Mouse (Mus musculus) limb, embryonic 14.5 days (tissue): Measurements from ENCODE around the gene Irf2bp2. TPM values are rescaled to one million over a fixed set of nuclear protein-coding genes. Genes with fewer than 3 reads are reported as not detected.

Source experiments
- ATAC-seq: fragments of 200-750 bp; cut with Nextera tagmentation; 2 replicates; pipeline ENCODE4 v1.8.0; 2017; ENCODE audit warnings: low read depth, moderate number of reproducible peaks, moderate TSS enrichment; ENCODE audit not compliant: low FRiP score
- DNase-seq: peaks from one replicate; pipeline ENCODE4 v3.0.0-alpha.2; 2015; ENCODE audit warnings: low spot score
- H3K27ac ChIP-seq: fragments of 300-500 bp; sonication (generic); replicated peaks from 2 replicates; pipeline ENCODE4 v1.5.1; 2014; ENCODE audit warnings: low read depth, mild to moderate bottlenecking, low read length, moderate library complexity, mixed read lengths
- H3K27me3 ChIP-seq: fragments of 300-500 bp; sonication (generic); 2 replicates; pipeline ENCODE4 v1.6.1; 2014; ENCODE audit warnings: low read length, mixed read lengths; ENCODE audit not compliant: control insufficient read depth, insufficient read depth
- H3K36me3 ChIP-seq: fragments of 300-500 bp; sonication (generic); 2 replicates; pipeline ENCODE4 v1.6.1; 2014; ENCODE audit warnings: mild to moderate bottlenecking, low read length, moderate library complexity, mixed read lengths; ENCODE audit not compliant: control insufficient read depth, insufficient read depth
- H3K4me1 ChIP-seq: fragments of 300-500 bp; sonication (generic); 2 replicates; pipeline ENCODE4 v1.6.1; 2014; ENCODE audit warnings: antibody characterized with exemption, low read length, mixed read lengths; ENCODE audit not compliant: control insufficient read depth, insufficient read depth
- H3K4me2 ChIP-seq: fragments of 300-500 bp; sonication (generic); replicated peaks from 2 replicates; pipeline ENCODE4 v1.6.1; 2014; ENCODE audit warnings: low read depth, mild to moderate bottlenecking, low read length, moderate library complexity; ENCODE audit not compliant: severe bottlenecking
- H3K4me3 ChIP-seq: fragments of 300-500 bp; sonication (generic); replicated peaks from 2 replicates; pipeline ENCODE4 v1.5.1; 2014; ENCODE audit warnings: low read length
- H3K9ac ChIP-seq: fragments of 300-500 bp; sonication (generic); 2 replicates; pipeline ENCODE4 v1.6.1; 2014; ENCODE audit warnings: mild to moderate bottlenecking, low read depth, low read length, moderate library complexity; ENCODE audit not compliant: severe bottlenecking
- H3K9me3 ChIP-seq: fragments of 300-500 bp; sonication (generic); 2 replicates; pipeline ENCODE4 v1.6.1; 2016; ENCODE audit warnings: low read length; ENCODE audit not compliant: control insufficient read depth
- POLR2A ChIP-seq: fragments of 200-500 bp; IDR thresholded peaks from 2 replicates; pipeline ENCODE4 v1.8.0; 2012; ENCODE audit warnings: inconsistent platforms, mild to moderate bottlenecking, moderate library complexity, borderline replicate concordance; ENCODE audit not compliant: insufficient read depth, insufficient read length; ENCODE audit errors: extremely low read depth
- WGBS: fragments of 180-500 bp; shearing (Covaris S2); extraction: QIAGEN DNeasy Blood & Tissue Kit; methylation state at CpG from one replicate; pipeline ENCODE4 v1.1.7; 2014; 5-methylcytosine and 5-hydroxymethylcytosine counted together
- polyA plus RNA-seq, 2 experiments: library from polyadenylated mRNA; depleted of rRNA in 1 of 2; stranded (reverse) in 1 of 2; unstranded in 1 of 2; fragments of >200 nt; fragmentation: Nextera tagmentation in 1 of 2; extraction: Ambion mirVana in 1 of 2; gene quantifications; 2 replicates each; pipeline versions ENCODE4 v1.2.1 to v1.2.3; 2012 to 2014

Gene Irf2bp2
- polyA plus RNA-seq, 2 experiments = 10.1 to 44.5 TPM

DNA sequence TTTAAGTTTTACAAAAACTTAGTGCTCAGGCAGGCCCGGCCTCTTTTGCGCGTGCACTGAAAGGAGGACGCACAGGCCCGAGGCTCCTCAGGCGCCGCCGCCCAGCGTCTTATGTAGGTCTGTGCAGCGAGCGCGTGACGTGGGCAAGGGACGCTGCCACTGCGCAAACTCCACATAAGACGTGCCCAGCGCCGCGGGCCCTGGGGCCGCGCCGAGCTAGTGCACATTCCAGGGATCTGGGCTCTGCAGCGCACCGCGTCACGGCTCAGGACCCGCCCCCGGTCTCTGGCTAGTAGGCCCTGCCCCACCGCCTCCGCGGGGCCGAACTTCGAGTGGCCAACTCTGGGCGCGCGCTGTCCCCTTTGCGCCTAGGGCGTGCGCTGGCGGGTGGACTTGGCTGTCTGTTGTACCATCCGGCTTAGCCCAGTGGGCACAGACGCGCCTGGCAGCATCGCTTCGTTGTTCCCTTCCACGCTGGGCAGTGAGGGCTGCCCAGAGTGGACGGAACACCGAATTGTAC lies 755 bp upstream of the Irf2bp2 start:
- Histone ChIP-seq H3K9me3 (no peaks in the 10 kb centered on the region), H3K4me3 (peak overlapping the region; percentile 99), H3K4me1 (peaks cover 34% of the 10 kb centered on the region), H3K9ac (peak overlapping the region; percentile 100), H3K36me3 (peaks cover 25% of the 10 kb centered on the region), H3K27me3 (no peaks in the 10 kb centered on the region), H3K4me2 (peak overlapping the region; percentile 81), H3K27ac (peak overlapping the region; percentile 99)
- peak; percentile 84 for ATAC-seq
- DNase-seq = peak; percentile 99
- WGBS = 2% methylated on average over 48 of the region's 48 CpGs
- peak; percentile 58; the same call in 1 of the 2 replicates for TF ChIP-seq POLR2A

DNA sequence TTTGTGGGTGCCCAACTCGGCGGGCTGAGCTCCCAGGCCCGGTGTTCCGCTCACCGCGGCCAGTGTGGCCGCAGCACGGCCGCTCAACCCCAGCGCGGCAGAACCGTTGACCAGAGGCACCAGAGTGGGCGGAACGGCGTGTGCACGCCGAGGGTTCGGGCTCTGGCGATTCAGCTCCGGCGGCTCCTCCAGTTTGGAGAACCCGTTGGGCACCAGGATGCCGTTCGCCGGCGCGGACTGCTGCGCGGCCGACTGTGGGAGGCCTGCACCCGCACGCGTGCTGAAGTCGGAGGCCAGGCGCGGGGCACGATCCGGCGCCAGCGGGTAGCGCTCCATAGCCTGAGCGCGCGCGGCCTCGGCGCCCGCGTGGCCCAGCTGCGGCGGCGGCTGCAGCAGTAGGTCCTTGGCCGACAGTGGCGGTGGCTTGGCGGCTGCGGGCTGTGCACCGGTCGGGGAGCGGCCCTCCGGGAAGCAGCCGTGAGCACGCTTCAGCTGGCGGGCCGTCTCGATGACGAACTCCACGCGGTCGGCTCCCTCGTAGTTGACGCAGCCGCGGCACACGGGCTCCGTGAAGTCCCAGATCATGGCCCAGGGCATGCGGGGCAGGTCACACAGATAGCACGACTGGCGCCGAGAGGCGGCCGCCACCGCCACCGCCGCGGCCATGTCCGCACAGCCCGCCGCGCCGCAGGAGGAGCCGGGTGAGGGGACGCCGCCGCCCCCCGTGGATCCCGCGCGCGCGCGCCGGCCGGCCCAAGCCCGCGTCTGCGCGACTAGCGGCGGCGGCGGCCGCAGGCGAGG lies 815 bp downstream of the Irf2bp2 start:
- no peak for DNase-seq
- peaks cover 44% of the 10 kb centered on the region for H3K4me1 ChIP-seq
- H3K27ac ChIP-seq = peak overlapping the region; percentile 99

GRCm38 (mm10) chr8:126592381-126592770 lies 1.4 kb downstream of the Irf2bp2 start:
- WGBS = 0% methylated on average over 34 of the region's 45 CpGs
- ATAC-seq (no peak), DNase-seq (no peak)
- TF ChIP-seq POLR2A = no peak
- peak overlapping the region; percentile 96 for H3K4me2 ChIP-seq
- peaks cover 37% of the 10 kb centered on the region for H3K36me3 ChIP-seq
- H3K27ac ChIP-seq = peak overlapping the region; percentile 99
- peak overlapping the region; percentile 99 for H3K4me3 ChIP-seq
- peak overlapping the region; percentile 100 for H3K9ac ChIP-seq
- no peaks in the 10 kb centered on the region for H3K9me3 ChIP-seq
- H3K4me1 ChIP-seq = peaks cover 46% of the 10 kb centered on the region
- H3K27me3 ChIP-seq = no peaks in the 10 kb centered on the region

More for the DNA sequence above, 815 bp downstream of the Irf2bp2 start:
- Histone ChIP-seq H3K4me3 (peak overlapping the region; percentile 99), H3K9ac (peak overlapping the region; percentile 100), H3K27me3 (no peaks in the 10 kb centered on the region), H3K4me2 (peak overlapping the region; percentile 96), H3K36me3 (peaks cover 32% of the 10 kb centered on the region), H3K9me3 (no peaks in the 10 kb centered on the region)
- no peak for ATAC-seq
- TF ChIP-seq POLR2A = no peak
- WGBS = 2% methylated on average over 54 of the region's 113 CpGs

GRCm38 (mm10) chr8:126591821-126592268 lies 1.9 kb downstream of the Irf2bp2 start:
- ATAC-seq (no peak), DNase-seq (no peak)
- H3K4me3 ChIP-seq = peak overlapping the region; percentile 99
- H3K27me3 ChIP-seq = no peaks in the 10 kb centered on the region
- no peak for TF ChIP-seq POLR2A
- no peaks in the 10 kb centered on the region for H3K9me3 ChIP-seq
- peak overlapping the region; percentile 100 for H3K9ac ChIP-seq
- peaks cover 38% of the 10 kb centered on the region for H3K36me3 ChIP-seq
- peaks cover 45% of the 10 kb centered on the region for H3K4me1 ChIP-seq
- peak overlapping the region; percentile 96 for H3K4me2 ChIP-seq
- H3K27ac ChIP-seq = peak overlapping the region; percentile 99
- WGBS = 0% methylated on average over 9 of the region's 9 CpGs

GRCm38 (mm10) chr8:126591141-126591820 lies 2.5 kb downstream of the Irf2bp2 start:
- Histone ChIP-seq H3K27ac (peak overlapping the region; percentile 99), H3K4me2 (peak overlapping the region; percentile 96), H3K9ac (peak overlapping the region; percentile 100), H3K9me3 (no peaks in the 10 kb centered on the region), H3K4me1 (peaks cover 44% of the 10 kb centered on the region), H3K27me3 (no peaks in the 10 kb centered on the region), H3K4me3 (peak overlapping the region; percentile 99), H3K36me3 (peaks cover 43% of the 10 kb centered on the region)
- ATAC-seq (no peak), DNase-seq (no peak)
- 3% methylated on average over 20 of the region's 20 CpGs for whole genome bisulfite sequencing
- TF ChIP-seq POLR2A = no peak
